Mouse (Mus musculus) lung, postnatal 0 days (tissue): Measurements from ENCODE around the gene Spocd1.

Source experiments
- CTCF ChIP-seq: IDR thresholded peaks from 2 replicates; pipeline ENCODE4 v1.5.1; 2016; ENCODE audit warnings: antibody characterized with exemption, mild to moderate bottlenecking
- EP300 ChIP-seq: IDR thresholded peaks from 2 replicates; pipeline ENCODE4 v1.6.1; 2016; ENCODE audit warnings: antibody characterized with exemption, mild to moderate bottlenecking, control low read depth

DNA sequence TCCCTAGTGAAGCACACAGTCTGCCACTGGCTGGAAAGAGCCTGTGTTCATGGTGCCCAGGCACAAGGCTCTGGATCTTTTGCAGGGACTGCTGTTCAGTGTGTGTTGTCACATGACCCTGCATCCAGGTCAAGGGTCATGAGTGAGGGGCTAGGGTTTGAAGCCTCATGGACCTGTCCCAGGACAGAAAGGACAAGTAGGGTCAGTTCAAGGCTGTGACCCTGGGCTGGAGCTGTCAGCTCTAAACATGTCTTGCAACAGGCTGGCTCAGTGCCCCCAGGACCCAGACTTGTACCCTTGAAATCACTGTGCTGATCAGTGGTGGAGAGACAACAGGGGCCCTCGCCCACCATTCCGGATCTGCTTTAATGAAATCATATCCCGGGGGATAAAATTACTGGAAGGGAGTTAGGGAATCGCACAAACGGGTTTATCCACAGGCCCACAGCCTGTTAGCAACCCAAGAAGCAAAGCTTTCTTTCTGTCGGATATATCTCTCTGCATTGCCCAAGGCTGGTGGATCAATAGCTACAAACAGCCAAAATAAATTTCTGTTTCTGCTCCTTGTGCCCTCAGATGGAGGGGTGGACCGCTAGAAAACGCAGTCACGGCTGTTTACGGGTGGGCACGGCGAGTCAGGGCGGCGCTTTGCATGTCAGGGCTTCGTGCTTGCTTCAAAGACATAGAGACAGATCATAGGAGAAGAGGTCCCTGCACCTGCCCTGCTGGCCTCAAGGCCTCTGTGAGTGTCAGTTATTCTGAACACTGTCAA lies 8.3 kb upstream of the Spocd1 start:
- no peak for TF ChIP-seq CTCF
- no peak for TF ChIP-seq EP300
